Mouse (Mus musculus) cerebellum, postnatal 10 days (tissue): Measurements from ENCODE around the gene Samd4b.
"Not testable (repeated sequence)": the region's sequence is repeated elsewhere in the genome, so short reads cannot be mapped to it uniquely, and the experiment has no call there.

Source experiments
- DNase-seq, 2 experiments: peaks; one replicate each; pipeline ENCODE4 v3.0.0; 2021; ENCODE audit warnings: mixed read lengths in 2 of 2

Samd4b gene

DNA sequence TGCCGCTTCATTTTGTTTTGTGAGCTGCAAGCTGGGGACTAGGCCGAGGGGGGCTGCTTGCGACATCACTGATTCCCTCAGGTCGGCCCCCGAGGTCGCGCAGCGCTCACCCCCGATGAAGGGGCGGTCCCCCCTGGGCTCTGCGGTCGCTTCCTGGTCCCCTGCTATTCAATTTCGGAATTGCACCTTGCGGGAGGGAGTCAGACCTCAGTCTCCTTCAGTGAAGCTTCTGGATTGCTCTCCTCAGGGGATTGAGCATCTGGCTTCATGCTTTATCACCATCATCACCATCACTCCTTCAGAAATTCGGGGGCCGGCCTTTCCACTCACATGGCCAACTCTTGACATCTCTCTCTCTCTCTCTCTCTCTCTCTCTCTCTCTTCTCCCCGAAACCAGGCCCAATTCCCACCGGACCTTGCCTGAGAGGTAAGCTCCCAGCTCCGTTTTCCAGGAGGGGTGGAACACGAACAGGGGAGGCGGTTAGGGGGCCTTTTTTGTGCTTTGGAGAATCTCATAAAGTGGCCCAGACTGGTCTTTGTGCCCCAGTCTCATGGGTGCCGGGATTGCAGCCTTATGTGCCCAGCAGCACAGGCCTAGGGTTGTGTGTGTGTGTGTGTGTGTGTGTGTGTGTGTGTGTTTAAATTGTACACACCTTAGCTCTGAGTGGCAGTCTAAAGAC is 204.5 kb downstream of the Samd4b start:
- peak in 1 of 2 experiments; percentile 34 for DNase-seq

DNA sequence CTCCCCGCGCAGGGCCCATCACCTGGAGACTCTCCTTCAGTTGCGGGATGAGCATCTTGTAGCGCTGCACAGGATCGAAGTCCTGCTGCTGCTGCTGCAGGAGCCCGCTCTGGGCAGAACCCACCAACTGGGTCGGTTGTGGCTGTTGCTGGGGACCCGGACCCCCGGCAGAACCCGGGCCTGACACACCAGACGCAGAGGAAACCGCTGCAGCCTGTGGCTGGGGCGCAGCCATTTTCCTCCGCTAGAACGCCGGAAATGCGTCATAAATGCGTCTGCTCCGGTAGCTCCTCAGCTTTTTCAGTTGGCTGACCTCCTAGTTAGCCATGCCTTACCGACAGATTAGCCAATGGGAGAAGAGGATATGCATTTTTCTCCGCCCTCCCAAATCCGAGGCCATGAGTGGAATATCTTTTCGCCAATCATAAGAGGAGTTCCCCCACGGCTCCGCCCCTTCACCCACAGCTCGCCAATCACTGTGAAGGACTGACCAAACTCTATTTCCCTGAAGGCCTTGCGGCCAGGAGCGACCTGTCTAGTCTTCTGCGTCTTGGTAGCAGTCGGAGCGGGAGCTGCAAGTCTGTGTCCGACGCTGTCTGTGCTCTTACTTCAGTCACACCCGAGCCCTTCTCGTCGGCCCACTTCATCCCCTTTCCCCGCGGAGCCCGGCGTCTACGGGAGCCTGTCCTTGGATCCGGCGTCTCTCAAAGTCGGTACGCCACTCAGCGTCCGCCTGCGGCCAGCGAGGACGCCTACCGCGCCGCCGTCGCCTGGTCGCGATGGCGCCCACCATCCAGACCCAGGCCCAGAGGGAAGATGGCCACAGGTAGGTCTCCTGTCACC is 205.3 kb downstream of the Samd4b start, which contains the start of the genes Med29 and Paf1:
Gene Med29 (minus strand): TSS at position 280 of the 843 bp plus-strand sequence.
Gene Paf1 (plus strand): TSS at position 523 of the 843 bp plus-strand sequence.
- DNase-seq = peak; percentile 96 to 98

DNA sequence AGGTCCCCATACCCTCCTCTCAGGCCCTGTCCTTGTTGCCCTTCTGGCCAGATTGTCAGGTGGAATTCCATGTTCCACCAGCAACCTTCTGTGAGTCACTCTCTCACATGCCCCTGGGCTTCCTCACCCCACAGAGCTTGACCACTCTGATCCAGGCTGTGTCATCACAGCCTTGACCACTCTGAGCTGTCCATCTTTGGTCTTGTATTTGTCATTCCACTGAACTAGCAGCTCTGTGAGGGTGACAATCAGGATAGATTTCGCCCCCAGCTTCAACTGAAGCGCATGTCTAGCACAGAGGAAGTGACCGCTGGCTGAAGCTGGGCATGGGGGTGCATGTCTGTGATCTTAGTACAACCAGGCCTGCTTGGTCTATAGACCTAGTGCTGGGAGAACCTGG is 207.6 kb downstream of the Samd4b start:
- DNase-seq = no peak

DNA sequence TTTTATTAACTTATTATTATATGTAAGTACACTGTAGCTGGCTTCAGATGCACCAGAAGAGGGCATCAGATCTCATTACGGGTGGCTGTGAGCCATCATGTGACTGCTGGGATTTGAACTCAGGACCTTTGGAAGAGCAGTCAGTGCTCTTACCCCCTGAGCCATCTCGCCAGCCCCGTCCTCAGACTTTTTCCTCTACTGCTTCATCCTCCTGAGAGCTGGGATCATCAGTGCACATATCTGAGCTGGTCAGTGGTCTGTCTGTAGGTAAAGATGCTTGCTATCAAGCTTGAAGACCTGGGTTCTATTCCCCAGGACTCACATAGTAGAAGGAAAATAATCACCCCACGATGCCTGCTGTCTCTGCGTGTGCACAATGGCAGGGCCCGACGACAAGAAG is 210.6 kb downstream of the Samd4b start:
- not testable (repeated sequence) for DNase-seq

DNA sequence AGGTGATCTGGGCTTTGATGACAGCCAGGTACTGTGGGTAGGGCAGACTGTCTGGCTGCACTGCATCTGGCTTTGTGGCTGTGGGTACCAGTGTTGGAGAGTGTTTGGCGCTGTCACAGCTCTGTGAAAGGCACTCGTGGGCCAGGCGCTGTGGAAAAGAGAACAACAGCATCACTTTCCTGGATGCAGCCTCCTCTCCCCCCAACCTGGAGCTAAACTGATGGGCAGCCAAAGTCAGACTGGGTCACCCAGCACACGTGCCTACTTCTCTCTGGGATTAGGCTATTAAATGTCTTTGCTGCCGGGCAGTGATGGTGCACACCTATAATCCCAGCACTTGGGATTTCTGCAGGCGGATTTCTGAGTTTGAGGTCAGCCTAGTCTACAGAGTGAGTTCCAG is 211.1 kb downstream of the Samd4b start:
- not testable (repeated sequence) for DNase-seq

DNA sequence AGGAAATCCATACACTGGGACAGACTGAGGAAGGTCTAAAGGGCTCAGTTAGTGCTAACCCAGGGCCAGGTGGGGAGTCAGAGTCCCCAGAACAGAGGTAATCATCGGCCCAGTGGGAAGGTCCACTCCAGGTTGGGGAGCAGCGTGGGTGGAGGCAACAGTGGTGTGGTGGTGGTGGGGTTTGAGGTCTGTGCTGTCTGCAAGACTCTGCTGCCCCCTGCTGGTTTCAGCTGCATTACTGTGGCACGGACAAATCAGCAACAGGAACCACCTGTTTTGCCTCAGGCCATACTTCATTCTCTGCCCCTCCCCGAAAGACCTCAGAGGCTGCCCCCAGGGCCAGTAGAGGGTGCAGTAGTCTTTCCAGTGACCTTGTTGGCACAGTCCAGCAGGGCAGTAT is 211.5 kb downstream of the Samd4b start:
- DNase-seq = peak; percentile 89 to 92

DNA sequence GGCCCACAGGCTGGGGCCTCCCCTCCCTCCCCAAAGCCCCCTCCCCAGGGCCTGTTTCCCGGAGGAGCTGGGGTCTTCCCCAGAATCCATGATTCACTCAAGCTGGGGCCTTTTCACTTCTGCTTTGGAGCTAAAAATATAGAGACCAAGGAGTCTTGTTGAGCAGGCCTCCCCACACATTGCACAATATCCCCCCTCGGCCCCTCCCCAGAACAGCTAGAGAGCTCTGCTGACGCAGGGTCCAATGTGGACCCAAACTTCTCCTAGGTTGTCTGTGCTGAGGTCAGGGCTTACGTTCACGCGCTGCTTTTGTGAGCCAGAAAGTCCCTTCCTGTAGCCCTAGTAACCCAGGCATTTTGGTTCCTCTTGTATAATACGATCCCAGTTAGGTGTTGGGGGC is 211.9 kb downstream of the Samd4b start:
- no peak for DNase-seq

DNA sequence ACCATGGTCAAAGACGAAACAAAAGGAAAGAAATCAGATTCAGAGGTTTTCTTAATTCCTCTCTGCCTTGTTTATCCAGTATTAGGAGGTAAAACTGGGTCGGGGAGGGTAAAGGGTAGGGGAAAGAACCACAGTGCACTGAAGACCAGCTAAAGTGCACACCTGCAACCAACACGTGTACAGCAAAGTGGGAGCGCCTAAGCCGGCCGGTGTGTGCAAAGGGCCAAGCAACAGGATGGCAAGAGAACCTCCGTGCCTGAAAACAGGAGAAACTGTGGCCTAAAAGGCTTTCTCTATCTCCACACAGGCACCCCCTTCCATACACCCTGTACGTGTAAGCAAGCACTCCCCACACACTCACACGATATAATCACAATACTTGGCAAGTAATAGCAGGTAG is 212.7 kb downstream of the Samd4b start:
- DNase-seq = no peak

DNA sequence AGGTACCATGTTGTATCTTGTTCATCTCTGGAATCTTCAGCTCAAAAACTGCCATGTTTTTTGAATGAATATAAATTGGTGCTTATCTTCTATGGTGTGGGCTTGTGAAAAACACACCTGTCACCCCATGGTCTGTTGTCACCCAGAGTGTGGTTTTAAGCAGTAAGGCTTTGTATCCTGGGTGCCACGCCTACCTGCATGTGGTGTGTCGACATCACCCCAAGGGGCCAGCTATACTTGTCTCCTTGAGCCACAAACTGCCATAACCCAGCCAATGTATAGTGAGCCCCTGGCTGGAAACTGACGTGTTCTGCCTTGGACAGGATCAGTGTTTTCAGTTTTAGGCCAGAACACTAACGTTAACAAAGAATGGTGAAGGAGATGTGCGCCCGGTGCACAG is 213.8 kb downstream of the Samd4b start:
- DNase-seq = no peak

DNA sequence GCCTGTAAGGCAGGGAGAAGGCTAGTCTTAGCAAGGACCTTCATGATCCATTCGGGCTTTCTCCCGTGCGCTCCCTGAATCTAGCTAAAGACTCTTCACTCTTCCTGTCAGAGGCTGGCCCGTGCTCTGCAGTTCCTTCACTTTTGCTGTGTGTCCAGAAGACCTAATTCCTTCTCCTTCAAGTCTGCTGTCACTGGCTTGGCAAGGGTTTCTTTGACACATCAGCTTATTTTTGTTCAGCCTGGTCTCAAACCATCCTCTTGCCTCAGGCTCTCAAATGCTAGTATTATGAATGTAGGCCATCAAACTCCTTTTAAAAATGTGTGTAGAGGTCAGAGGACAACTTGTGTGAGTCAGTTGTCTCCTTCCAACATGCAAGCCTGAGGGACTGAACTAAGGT is 214.3 kb downstream of the Samd4b start:
- DNase-seq = no peak

DNA sequence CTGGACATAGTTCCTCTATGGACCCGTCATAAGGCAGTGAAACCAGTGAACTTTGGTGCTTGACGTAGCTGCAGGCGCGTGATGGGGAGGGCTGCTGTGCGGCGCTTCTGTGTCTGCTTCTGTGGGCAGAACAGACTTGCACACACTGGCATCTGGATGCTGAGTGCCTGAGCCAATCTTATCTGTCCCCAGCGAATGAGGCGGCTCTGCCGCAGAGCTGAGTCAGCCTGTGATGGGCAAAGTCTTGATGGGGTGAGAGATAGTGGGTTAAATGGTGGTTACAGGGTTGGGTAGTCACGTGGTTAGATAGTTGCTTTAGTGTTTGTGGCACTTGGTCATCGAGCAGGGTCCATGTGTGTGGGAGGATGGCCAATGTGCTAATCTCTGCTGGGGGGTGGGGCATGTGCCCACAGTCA is 215.0 kb downstream of the Samd4b start:
- no peak for DNase-seq

DNA sequence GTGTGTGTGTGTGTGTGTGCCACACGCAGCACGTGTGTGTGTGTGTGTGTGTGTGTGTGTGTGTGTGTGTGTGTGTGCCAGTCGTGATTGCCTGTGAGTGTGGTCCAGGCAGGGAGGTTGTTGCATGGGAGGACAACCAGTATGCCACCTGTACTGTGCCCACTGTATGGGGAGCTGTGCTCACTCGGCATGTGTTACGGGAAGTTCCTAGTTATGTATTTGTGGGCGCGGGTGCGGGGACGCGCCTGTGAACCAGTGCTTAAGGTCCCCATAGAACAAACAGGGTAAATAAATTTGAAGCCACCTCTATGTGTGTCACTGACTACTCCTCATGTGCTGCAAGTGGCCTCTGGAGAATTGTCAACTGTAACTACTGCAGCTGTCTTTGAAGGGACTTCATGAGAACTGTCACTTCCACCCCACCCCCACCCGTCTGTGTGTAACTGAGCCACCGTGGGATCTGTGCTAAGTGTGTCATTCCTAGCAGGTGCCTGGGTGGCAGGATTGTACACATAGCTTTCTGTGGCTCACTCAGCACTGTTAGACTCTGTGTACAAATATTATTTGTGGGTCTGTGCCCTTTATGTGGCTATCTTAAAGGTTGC is 215.5 kb downstream of the Samd4b start:
- no peak for DNase-seq

DNA sequence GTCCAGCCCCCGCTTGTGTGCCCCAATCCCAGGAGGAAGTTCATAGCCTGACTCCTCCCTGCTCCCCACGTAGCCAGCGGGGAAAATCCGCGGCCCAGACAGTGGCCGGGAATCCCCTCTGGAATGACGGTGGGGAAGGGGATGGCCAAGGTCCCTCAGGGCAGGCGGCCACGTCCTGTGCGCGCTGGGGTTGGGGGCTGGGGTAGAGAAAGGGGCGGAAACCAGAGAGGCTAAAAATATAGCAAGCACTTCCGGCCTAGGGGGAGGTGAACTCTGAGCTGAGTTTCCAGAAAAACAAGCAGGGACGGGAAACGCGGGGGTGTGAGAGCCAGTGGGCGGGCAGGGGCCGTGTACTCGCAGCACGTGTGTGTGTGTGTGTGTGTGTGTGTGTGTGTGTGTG is 216.0 kb downstream of the Samd4b start:
- DNase-seq = peak; percentile 43 to 55

DNA sequence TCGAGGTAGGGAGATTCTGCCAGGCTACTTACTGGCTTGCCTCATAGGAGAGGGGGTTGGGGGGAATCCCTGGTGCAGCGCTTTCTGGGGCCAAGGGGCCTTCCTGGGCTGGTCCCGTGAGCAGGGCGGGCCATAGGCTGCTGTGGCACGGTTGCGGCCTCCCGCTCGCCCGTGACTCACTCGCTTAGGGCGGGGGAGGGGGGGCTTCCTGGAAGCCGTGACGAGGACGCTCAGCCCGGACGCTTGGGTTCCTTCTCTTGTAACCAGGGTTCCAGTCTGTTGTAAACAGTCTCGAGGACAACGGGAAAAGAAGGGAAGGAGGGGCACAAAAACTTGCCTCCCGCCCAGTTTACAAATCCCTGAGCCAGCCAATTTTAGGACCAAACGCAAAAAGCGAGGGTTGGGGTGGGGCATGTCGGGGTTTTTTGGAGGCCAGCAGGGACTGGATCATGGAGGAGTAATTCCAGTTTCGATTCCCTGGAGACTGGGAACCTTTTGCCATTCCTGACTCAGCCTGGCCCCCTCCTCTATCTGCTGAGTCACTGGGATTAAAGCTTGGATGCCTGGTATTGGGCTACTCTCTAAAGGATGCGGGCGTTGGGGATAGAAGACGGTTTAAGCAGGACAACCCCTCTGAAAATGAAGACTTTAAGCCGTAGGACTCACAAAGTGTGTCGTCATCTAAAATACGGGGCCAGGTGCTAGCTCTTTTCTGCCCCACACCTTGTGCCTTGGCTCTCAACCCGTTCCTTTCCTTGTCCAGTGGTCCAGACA is 216.7 kb downstream of the Samd4b start:
- peak in 1 of 2 experiments; percentile 38 for DNase-seq

DNA sequence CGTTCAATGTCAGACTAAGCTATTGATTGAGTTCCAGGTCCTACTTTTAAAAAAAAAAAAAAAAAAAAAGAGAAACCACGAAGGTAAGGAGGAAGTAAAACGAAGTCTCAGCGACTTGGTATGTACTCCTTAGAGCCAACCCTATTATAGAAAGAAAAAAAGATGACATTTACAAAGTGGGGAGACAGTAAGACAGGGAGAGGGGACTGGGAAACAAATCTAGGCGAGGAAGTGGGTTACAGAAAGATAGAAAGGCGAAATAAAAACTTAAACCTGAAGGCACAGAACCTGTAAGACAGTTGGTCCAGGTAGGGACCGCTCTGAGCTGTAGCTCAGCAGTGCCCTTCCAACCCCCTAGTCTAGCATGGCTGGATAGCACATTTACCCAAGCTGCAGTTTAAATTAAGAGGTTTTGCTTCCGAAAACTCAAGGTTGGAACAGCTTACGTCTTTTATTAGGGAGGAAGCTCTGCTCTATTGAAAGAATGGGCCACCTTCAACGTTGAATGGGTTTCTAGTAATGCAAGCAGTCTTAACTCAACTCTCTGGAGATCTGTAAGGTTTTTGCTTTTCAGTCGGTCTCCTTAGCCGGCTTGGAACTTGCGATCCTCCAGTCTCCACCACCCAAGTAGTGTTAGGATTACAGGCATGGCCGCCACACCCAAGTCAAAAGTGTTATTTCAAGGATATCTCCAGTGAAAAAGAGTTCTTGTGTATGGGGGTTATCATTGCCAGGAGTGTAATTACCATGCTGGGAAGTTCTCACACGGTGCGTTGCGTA is 217.5 kb downstream of the Samd4b start, which contains the start of gene Zfp36:
Gene Zfp36 (minus strand): TSS at position 17 of the 780 bp plus-strand sequence.
- DNase-seq = no peak

DNA sequence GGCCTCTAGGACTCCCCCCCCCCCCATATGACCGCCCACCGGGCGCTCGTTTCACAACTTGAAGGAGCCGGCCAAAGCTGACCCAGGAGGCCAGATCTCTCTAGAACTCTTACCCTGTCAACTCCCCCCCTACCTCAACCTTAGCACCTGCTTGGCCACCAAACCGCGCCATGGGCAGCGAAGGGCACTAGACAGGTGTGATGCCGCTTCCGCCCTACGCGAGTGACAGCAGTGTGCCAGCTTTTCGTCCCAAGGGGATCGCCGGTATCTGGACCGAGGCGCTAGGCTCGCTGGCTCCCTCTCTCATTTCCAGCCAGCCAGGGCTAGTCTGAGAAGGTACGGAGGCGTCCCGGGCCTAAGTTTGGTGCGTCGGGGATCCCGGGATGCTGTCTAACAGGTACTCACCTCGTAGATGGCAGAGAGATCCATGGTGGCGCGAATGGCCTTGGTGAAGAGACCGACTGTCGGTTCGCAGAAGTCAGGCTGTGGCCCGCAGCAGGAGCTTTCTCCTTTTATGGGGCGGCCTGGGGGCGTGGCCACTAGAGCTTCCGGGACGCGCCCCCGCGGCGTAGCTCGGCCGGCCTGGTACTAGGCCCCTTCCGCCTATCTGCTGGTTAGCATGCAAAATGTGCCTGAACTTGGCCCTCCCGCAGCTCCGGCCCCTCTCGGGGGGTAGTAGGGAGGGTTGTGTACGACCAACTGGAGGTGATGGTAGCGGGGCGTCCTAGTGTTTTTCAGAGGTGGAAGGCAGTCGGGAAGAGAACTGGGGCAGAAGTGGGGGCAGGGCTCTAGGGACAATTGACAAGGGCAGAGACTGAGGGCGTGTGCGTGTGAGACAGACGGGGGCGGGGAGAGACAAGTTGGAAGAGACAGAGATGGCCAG is 218.9 kb downstream of the Samd4b start:
- DNase-seq = peak; percentile 65 to 84

DNA sequence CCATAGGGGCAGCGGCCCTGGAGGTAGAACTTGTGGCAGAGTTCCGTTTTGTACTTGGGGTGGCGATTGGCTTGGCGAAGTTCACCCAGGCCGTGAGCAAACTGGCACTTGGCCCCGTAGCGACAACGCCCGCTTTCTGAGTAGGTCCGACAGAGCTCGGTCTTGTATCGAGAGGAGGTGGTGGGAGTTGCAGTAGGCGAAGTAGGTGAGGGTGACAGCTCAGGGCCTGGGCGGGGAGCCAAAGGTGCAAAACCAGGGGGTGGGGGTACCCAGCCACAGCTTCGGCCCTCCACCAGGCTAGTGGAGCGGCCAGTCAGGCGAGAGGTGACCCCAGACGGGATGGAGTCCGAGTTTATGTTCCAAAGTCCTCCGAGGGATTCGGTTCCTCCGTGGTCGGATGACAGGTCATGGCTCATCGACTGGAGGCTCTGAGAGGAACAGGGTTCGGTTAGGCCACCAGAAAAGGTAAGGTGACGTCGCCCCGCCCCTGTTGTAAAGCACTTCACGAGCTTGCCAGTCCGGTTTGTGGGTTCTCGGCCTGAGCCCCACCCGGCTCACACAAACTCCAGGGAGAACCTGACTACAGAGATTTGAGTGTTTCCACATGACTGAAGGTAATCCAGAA is 219.8 kb downstream of the Samd4b start:
- DNase-seq = peak in 1 of 2 experiments; percentile 34

DNA sequence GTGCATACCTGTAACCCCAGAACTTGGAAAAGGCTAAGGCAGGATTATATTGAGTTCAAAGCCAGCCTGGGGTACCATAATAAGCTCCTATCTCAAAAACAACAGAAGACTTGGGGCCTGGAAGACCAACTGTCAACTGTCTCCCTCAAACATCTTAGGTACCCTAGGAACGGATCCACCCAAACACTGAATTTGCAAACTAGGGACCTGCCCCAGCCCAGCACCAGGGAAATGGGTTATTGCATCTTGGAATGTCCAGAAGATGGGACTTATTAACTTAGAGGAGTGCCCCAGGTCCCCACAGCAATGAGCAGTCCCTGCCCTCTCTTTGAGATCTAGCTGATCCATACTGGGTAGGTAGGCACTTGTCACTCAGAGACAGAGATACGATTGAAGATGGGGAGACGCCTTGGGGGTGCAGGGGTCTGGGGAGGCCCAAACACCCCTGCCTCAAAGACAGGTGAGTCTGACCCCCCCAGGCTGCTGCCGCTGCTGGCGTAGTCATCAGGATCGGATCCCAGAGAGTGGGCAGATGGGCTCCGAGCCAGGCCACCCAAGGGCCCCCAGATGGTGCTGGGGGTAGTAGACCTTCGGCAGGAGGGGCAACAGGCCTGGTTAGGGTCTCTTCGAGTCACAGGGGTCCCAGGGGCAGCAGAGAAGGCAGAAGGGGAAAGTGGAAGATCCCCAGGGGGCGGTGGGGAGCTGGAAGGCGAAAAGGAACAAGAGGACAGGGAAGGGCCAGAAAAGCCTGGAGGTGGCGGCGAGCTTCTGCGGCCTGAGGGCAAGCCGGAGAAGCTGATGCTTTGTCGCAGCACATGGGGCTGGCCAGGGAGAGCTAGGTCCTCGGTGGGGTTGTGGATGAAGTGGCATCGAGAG is 220.5 kb downstream of the Samd4b start:
- DNase-seq = peak in 1 of 2 experiments; percentile 36
